Mouse (Mus musculus): ENCODE results near the gene Rcc1. TPM values are rescaled to one million over a fixed set of nuclear protein-coding genes. Genes with fewer than 3 reads are reported as not detected.
A peak's percentile ranks its signal among the peaks of the same experiment; 100 is the strongest.

Gene Rcc1
- total RNA-seq (2021), result 10 to 100 TPM; 13.0 to 14.3 TPM
- long read RNA-seq, experiment 1, transcript Rcc1-202 (10 exons, 2,285 nt), result major isoform, 5 of 9 reads
- long read RNA-seq, experiment 1, partial matches to known transcripts, result 0 of 9 reads
- long read RNA-seq, experiment 1, other reads (novel, unspliced or antisense), result 4 of 9 reads
- long read RNA-seq, experiment 2, partial matches to known transcripts, result 0 of 5 reads
- long read RNA-seq, experiment 2, other reads (novel, unspliced or antisense), result 3 of 5 reads

- no peak; the same call in 1 of the 2 replicates for TF ChIP-seq CTCF (IDR thresholded peaks at IDR 0.05)
- intact Hi-C loops (cut with DNase I), result loop anchor here (2.0 to 5.0 kb wide), 4 partner anchors 45 to 157 kb away; partner anchors contain the start of genes Med18 and Sesn2
- Histone ChIP-seq H3K27ac (peak within 1 kb of the TSS; percentile 89), H3K4me3 (peak within 1 kb of the TSS; percentile 79)
- DNase-seq (ENCODE audit: extremely low spot score in 1 of 2, low spot score in 2 of 2), result peak; percentile 85 to 87
Measured at GRCm38 (mm10) chr4:132353481-132353885, at the start of gene Rcc1. Gene Rcc1 (minus strand): TSS chr4:132353605.

GRCm38 (mm10) chr4:132401016-132401415 lies 47.6 kb upstream of the Rcc1 start:
- no peak for DNase-seq (ENCODE audit: extremely low spot score in 1 of 2, low spot score in 2 of 2)
- intact Hi-C loops (cut with DNase I), result no loop called here
- H3K4me3 ChIP-seq, result no peak overlapping the region
- no peak for TF ChIP-seq CTCF (IDR thresholded peaks at IDR 0.05)
- H3K27ac ChIP-seq, result no peak overlapping the region

GRCm38 (mm10) chr4:132398863-132399262 lies 45.5 kb upstream of the Rcc1 start:
- DNase-seq (ENCODE audit: extremely low spot score in 1 of 2, low spot score in 2 of 2), result no peak
- H3K4me3 ChIP-seq, result no peak overlapping the region
- no peak for TF ChIP-seq CTCF (IDR thresholded peaks at IDR 0.05)
- intact Hi-C loops (cut with DNase I), result no loop called here
- no peak overlapping the region for H3K27ac ChIP-seq

- Histone ChIP-seq H3K4me3 (peak overlapping the region; percentile 36), H3K27ac (no peak overlapping the region)
- no peak for DNase-seq (ENCODE audit: extremely low spot score in 1 of 2, low spot score in 2 of 2)
- TF ChIP-seq CTCF (IDR thresholded peaks at IDR 0.05), result no peak
- intact Hi-C loops (cut with DNase I), result no loop called here
Measured at GRCm38 (mm10) chr4:132398045-132398774, 44.8 kb upstream of the Rcc1 start.

- Histone ChIP-seq H3K27ac (no peak overlapping the region), H3K4me3 (no peak overlapping the region)
- no peak for TF ChIP-seq CTCF (IDR thresholded peaks at IDR 0.05)
- intact Hi-C loops (cut with DNase I), result no loop called here
- no peak for DNase-seq (ENCODE audit: extremely low spot score in 1 of 2, low spot score in 2 of 2)
Measured at GRCm38 (mm10) chr4:132397120-132397519, 43.7 kb upstream of the Rcc1 start.

- H3K4me3 ChIP-seq, result no peak overlapping the region
- H3K27ac ChIP-seq, result no peak overlapping the region
- no peak for DNase-seq (ENCODE audit: extremely low spot score in 1 of 2, low spot score in 2 of 2)
- no peak for TF ChIP-seq CTCF (IDR thresholded peaks at IDR 0.05)
- intact Hi-C loops (cut with DNase I), result no loop called here
Measured at GRCm38 (mm10) chr4:132396251-132396650, 42.8 kb upstream of the Rcc1 start.

- TF ChIP-seq CTCF (IDR thresholded peaks at IDR 0.05), result no peak
- Histone ChIP-seq H3K27ac (no peak overlapping the region), H3K4me3 (no peak overlapping the region)
- no peak for DNase-seq (ENCODE audit: extremely low spot score in 1 of 2, low spot score in 2 of 2)
- intact Hi-C loops (cut with DNase I), result no loop called here
Measured at GRCm38 (mm10) chr4:132391063-132391740, 37.8 kb upstream of the Rcc1 start.

GRCm38 (mm10) chr4:132389302-132389701 lies 35.9 kb upstream of the Rcc1 start:
- no peak overlapping the region for H3K27ac ChIP-seq
- DNase-seq (ENCODE audit: extremely low spot score in 1 of 2, low spot score in 2 of 2), result no peak
- intact Hi-C loops (cut with DNase I), result no loop called here
- TF ChIP-seq CTCF (IDR thresholded peaks at IDR 0.05), result no peak
- H3K4me3 ChIP-seq, result no peak overlapping the region

GRCm38 (mm10) chr4:132387617-132388016 lies 34.2 kb upstream of the Rcc1 start:
- no peak for DNase-seq (ENCODE audit: extremely low spot score in 1 of 2, low spot score in 2 of 2)
- Histone ChIP-seq H3K27ac (no peak overlapping the region; the same call in 1 of the 2 replicates), H3K4me3 (no peak overlapping the region)
- TF ChIP-seq CTCF (IDR thresholded peaks at IDR 0.05), result no peak
- intact Hi-C loops (cut with DNase I), result no loop called here

- H3K27ac ChIP-seq, result no peak overlapping the region; the same call in 1 of the 2 replicates
- no peak for DNase-seq (ENCODE audit: extremely low spot score in 1 of 2, low spot score in 2 of 2)
- intact Hi-C loops (cut with DNase I), result no loop called here
- no peak for TF ChIP-seq CTCF (IDR thresholded peaks at IDR 0.05)
- no peak overlapping the region for H3K4me3 ChIP-seq
Measured at GRCm38 (mm10) chr4:132386846-132387245, 33.4 kb upstream of the Rcc1 start.

GRCm38 (mm10) chr4:132385771-132386410 lies 32.5 kb upstream of the Rcc1 start:
- no peak overlapping the region for H3K27ac ChIP-seq
- no peak for TF ChIP-seq CTCF (IDR thresholded peaks at IDR 0.05)
- DNase-seq (ENCODE audit: extremely low spot score in 1 of 2, low spot score in 2 of 2), result no peak
- intact Hi-C loops (cut with DNase I), result no loop called here
- no peak overlapping the region for H3K4me3 ChIP-seq

- no peak for DNase-seq (ENCODE audit: extremely low spot score in 1 of 2, low spot score in 2 of 2)
Measured at GRCm38 (mm10) chr4:132383455-132383854, 30.1 kb upstream of the Rcc1 start.

More at GRCm38 (mm10) chr4:132383455-132383854, 30.1 kb upstream of the Rcc1 start:
- intact Hi-C loops (cut with DNase I), result no loop called here
- no peak overlapping the region for H3K4me3 ChIP-seq
- no peak for TF ChIP-seq CTCF (IDR thresholded peaks at IDR 0.05)
- H3K27ac ChIP-seq, result no peak overlapping the region
